Mouse (Mus musculus) hindbrain, embryonic 16.5 days (tissue): Measurements from ENCODE around the gene Orc5. TPM values are rescaled to one million over a fixed set of nuclear protein-coding genes. Genes with fewer than 3 reads are reported as not detected.
"Not testable (repeated sequence)": the region's sequence is repeated elsewhere in the genome, so short reads cannot be mapped to it uniquely, and the experiment has no call there.

Experiments used
- ATAC-seq: fragments of 200-750 bp; cut with Nextera tagmentation; 2 replicates; pipeline ENCODE4 v1.8.0; 2017; ENCODE audit warnings: moderate TSS enrichment, moderate library complexity
- H3K27ac ChIP-seq: fragments of 300-500 bp; sonication (generic); 2 replicates; pipeline ENCODE4 v1.5.1; 2014; ENCODE audit warnings: low read depth, mild to moderate bottlenecking, control low read depth, low read length, moderate library complexity
- H3K27me3 ChIP-seq: fragments of 300-500 bp; sonication (generic); replicated peaks from 2 replicates; pipeline ENCODE4 v1.6.1; 2014; ENCODE audit warnings: low read length; ENCODE audit not compliant: control insufficient read depth, insufficient read depth
- H3K36me3 ChIP-seq: fragments of 300-500 bp; sonication (generic); 2 replicates; pipeline ENCODE4 v1.6.1; 2014; ENCODE audit warnings: mild to moderate bottlenecking, low read length, moderate library complexity, mixed read lengths; ENCODE audit not compliant: control insufficient read depth, insufficient read depth
- H3K4me1 ChIP-seq: fragments of 300-500 bp; sonication (generic); 2 replicates; pipeline ENCODE4 v1.6.1; 2014; ENCODE audit warnings: low read depth, low read length; ENCODE audit not compliant: control insufficient read depth, insufficient read depth
- H3K4me2 ChIP-seq: fragments of 300-500 bp; sonication (generic); 2 replicates; pipeline ENCODE4 v1.6.1; 2014; ENCODE audit warnings: mild to moderate bottlenecking, low read length, control low read depth, moderate library complexity
- H3K4me3 ChIP-seq: fragments of 300-500 bp; sonication (generic); 2 replicates; pipeline ENCODE4 v1.5.1; 2014; ENCODE audit warnings: mild to moderate bottlenecking, low read length, control low read depth, moderate library complexity
- H3K9ac ChIP-seq: fragments of 300-500 bp; sonication (generic); 2 replicates; pipeline ENCODE4 v1.6.1; 2014; ENCODE audit warnings: low read depth, mild to moderate bottlenecking, control low read depth, low read length, moderate library complexity
- H3K9me3 ChIP-seq: fragments of 300-500 bp; sonication (generic); 2 replicates; pipeline ENCODE4 v1.6.1; 2014; ENCODE audit warnings: mild to moderate bottlenecking, low read length, moderate library complexity; ENCODE audit not compliant: control insufficient read depth
- WGBS: fragments of 180-500 bp; shearing (Covaris S2); extraction: QIAGEN DNeasy Blood & Tissue Kit; methylation state at CpG from one replicate; pipeline ENCODE4 v1.1.7; 2014; 5-methylcytosine and 5-hydroxymethylcytosine counted together
- polyA plus RNA-seq: library from polyadenylated mRNA; unstranded; fragments of >200 nt; fragmentation: Nextera tagmentation; extraction: Ambion mirVana; gene quantifications from 2 replicates; pipeline ENCODE4 v1.2.1, GENCODE M21; 2015

Orc5 gene
- polyA plus RNA-seq, 1 experiment from 2014 or later = 37.8 TPM

DNA sequence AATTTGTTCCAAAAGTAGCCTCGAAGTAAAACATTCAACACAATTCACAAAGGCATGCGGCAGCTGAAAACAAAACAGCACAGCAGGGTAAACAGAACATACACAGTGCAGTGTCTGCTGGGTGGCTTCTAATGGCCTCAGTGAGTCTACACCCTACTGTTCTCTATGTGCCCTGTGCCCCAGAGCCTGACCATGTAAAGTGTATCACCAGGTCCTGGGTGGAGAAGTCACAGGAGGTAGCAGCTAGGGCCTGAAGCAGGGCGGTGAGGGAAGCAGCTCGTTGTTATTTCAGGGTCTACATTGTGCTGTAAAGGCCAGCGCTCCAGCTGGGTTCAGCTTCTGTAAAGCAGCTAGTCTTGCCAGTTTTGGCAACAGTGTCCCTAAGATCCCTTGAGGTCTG is 3.7 kb downstream of the Orc5 start:
- Histone ChIP-seq H3K4me3 (no peak overlapping the region), H3K27ac (no peak overlapping the region), H3K9ac (no peak overlapping the region), H3K27me3 (no peaks in the 10 kb centered on the region), H3K4me1 (peaks cover 10% of the 10 kb centered on the region), H3K9me3 (no peaks in the 10 kb centered on the region), H3K36me3 (peaks cover 19% of the 10 kb centered on the region), H3K4me2 (no peak overlapping the region)
- 92% methylated on average over 5 of the region's 5 CpGs for WGBS
- ATAC-seq = no peak

- H3K36me3 ChIP-seq = peaks cover 19% of the 10 kb centered on the region
- H3K9ac ChIP-seq = no peak overlapping the region
- no peak overlapping the region for H3K4me2 ChIP-seq
- no peaks in the 10 kb centered on the region for H3K9me3 ChIP-seq
- no peaks in the 10 kb centered on the region for H3K27me3 ChIP-seq
- ATAC-seq = no peak
- H3K27ac ChIP-seq = no peak overlapping the region
- no peak overlapping the region for H3K4me3 ChIP-seq
- peaks cover 10% of the 10 kb centered on the region for H3K4me1 ChIP-seq
Measured at GRCm38 (mm10) chr5:22545305-22545704, 4.9 kb downstream of the Orc5 start.

DNA sequence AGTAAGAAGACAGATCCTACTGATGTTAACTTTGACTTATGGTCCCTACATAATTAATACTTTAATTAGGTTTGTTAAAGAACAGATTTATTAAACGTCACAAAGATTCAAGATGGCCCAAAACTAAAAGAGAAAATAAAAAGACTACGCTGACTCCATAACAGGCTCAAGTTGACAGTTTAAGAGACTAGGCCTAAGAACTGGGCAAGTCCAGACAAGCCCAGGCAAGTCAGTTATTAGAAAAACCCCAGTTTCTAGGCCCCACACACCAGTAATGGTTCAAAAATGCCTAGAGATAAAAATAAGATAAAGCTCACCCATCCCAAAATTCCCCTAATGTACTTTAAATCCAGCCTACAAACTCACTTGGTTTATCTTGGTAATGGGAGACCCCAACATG is 7.6 kb downstream of the Orc5 start:
- ATAC-seq = no peak
- H3K27me3 ChIP-seq = no peaks in the 10 kb centered on the region
- peaks cover 19% of the 10 kb centered on the region for H3K36me3 ChIP-seq
- H3K9me3 ChIP-seq = no peaks in the 10 kb centered on the region
- H3K27ac ChIP-seq = no peak overlapping the region
- no peaks in the 10 kb centered on the region for H3K4me1 ChIP-seq
- H3K4me2 ChIP-seq = no peak overlapping the region
- H3K4me3 ChIP-seq = no peak overlapping the region
- H3K9ac ChIP-seq = no peak overlapping the region
- WGBS = 94% methylated on average over 2 of the region's 2 CpGs

- whole genome bisulfite sequencing = 82% methylated on average over 7 of the region's 7 CpGs
- Histone ChIP-seq H3K4me3 (no peak overlapping the region), H3K27ac (no peak overlapping the region), H3K4me1 (no peaks in the 10 kb centered on the region), H3K9me3 (no peaks in the 10 kb centered on the region), H3K27me3 (no peaks in the 10 kb centered on the region), H3K36me3 (peaks cover under 1% of the 10 kb centered on the region; the same call in 1 of the 2 replicates), H3K4me2 (no peak overlapping the region), H3K9ac (no peak overlapping the region)
- no peak for ATAC-seq
Measured at GRCm38 (mm10) chr5:22538996-22539600, 11.1 kb downstream of the Orc5 start.

GRCm38 (mm10) chr5:22536695-22537094 is 13.5 kb downstream of the Orc5 start:
- Histone ChIP-seq H3K36me3 (no peaks in the 10 kb centered on the region; the same call in 1 of the 2 replicates), H3K4me1 (no peaks in the 10 kb centered on the region), H3K27me3 (no peaks in the 10 kb centered on the region), H3K4me2 (no peak overlapping the region), H3K27ac (no peak overlapping the region), H3K9me3 (no peaks in the 10 kb centered on the region), H3K4me3 (no peak overlapping the region), H3K9ac (no peak overlapping the region)
- 90% methylated on average over 1 of the region's 1 CpGs for WGBS
- ATAC-seq = no peak

DNA sequence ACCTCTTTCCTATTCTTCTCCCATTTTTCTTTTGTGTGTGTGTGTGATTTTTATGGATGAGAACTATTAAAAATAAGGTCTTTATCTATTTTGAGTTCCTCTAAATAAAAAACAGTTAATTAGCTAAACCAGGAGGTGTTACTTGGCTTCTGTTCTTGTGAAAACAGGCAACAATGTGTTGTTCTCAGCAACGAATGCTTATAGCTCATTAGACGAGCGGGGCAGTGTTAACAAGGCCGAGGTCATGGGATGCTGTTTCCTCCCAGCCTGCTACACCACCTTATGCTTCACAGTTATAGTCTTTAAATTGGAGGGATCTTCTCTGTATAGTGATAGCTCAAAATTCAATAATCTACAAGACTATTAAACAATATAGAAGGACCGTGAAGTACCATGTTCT is 17.7 kb downstream of the Orc5 start:
- WGBS = 83% methylated on average over 5 of the region's 5 CpGs
- Histone ChIP-seq H3K9me3 (no peaks in the 10 kb centered on the region), H3K9ac (no peak overlapping the region), H3K4me3 (no peak overlapping the region), H3K4me1 (no peaks in the 10 kb centered on the region), H3K27ac (no peak overlapping the region), H3K27me3 (no peaks in the 10 kb centered on the region), H3K4me2 (no peak overlapping the region), H3K36me3 (peaks cover 6% of the 10 kb centered on the region)
- no peak for ATAC-seq

DNA sequence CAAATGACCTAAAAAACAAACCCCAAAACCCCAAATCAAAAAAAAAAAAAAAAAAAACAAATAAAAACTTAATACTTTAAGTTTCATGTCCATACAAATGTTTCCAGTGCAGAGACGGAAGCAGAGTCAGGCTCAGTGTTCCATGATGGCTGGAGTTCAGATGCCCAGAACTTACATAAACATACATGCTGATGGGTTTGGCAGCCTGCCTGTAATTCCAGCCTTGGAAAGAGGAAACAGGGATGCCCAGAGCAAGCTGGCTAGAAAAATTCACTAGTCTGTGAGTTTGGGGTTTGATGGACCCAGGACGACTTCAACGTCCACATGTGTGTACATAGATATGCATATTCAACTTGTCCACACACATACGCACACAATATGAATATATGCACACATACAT is 27.6 kb downstream of the Orc5 start:
- Histone ChIP-seq H3K27ac (no peak overlapping the region), H3K9ac (no peak overlapping the region), H3K9me3 (no peaks in the 10 kb centered on the region), H3K4me3 (no peak overlapping the region), H3K27me3 (no peaks in the 10 kb centered on the region), H3K4me2 (no peak overlapping the region), H3K4me1 (no peaks in the 10 kb centered on the region), H3K36me3 (no peaks in the 10 kb centered on the region)
- 85% methylated on average over 4 of the region's 4 CpGs for WGBS
- no peak for ATAC-seq

DNA sequence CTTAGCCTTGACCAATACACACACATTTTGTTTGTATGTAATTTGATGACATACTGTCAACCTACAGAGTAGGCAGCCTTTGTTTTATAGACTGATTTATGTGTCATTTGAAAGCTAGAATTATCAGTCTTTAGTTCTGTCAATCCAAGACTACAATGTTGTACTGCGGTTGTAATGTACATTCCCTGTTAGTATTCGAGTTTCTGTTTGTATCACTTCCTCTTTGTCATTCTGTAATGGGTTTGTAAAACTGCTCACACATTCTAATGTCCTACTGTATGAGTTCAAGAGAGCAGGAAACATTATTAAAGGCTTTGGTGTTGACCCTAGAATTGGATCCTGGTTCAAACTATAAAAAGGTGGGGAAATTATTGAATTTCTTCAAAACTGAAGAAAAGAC is 30.5 kb downstream of the Orc5 start:
- 99% methylated on average over 2 of the region's 2 CpGs for WGBS
- Histone ChIP-seq H3K4me1 (no peaks in the 10 kb centered on the region), H3K36me3 (no peaks in the 10 kb centered on the region), H3K4me3 (no peak overlapping the region), H3K4me2 (no peak overlapping the region), H3K9ac (no peak overlapping the region), H3K9me3 (no peaks in the 10 kb centered on the region), H3K27ac (no peak overlapping the region), H3K27me3 (no peaks in the 10 kb centered on the region)
- ATAC-seq = no peak

DNA sequence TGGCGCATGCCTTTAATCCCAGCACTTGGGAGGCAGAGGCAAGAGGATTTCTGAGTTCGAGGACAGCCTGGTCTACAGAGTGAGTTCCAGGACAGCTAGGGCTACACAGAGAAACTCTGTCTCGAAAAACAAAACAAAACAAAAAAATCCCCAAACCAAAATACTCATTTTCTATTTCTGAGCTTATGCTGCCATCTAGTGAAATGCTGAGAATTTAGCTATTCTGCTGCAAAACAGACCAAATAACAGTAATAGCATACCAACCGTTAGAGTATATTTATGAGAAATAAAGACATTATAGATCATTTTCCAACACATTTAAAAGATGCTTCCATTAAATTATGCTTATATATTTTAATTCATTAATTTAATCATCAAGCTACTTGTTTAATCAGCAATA is 34.5 kb downstream of the Orc5 start:
- H3K9me3 ChIP-seq, H3K27ac ChIP-seq, H3K4me3 ChIP-seq, H3K4me1 ChIP-seq, ATAC-seq, H3K9ac ChIP-seq, H3K4me2 ChIP-seq, H3K27me3 ChIP-seq, H3K36me3 ChIP-seq: not testable (repeated sequence)
- WGBS = 73% methylated on average over 4 of the region's 4 CpGs

- not testable (repeated sequence) for H3K4me1 ChIP-seq, H3K9me3 ChIP-seq, H3K9ac ChIP-seq, H3K27ac ChIP-seq, H3K4me2 ChIP-seq, H3K4me3 ChIP-seq, ATAC-seq, H3K36me3 ChIP-seq, H3K27me3 ChIP-seq
- WGBS = no CpG with 5 or more reads among the region's 7 CpGs
Measured at GRCm38 (mm10) chr5:22514231-22514630, 36.0 kb downstream of the Orc5 start.
